Mouse (Mus musculus) heart, adult 2 months (tissue): ENCODE measurements around the gene Ankrd9. TPM values are rescaled to one million over a fixed set of nuclear protein-coding genes. Genes with fewer than 3 reads are reported as not detected.
A peak's percentile ranks its signal among the peaks of the same experiment; 100 is the strongest.

Experiments used
- DNase-seq, 2 experiments: peaks; one replicate each; pipeline ENCODE4 v3.0.0; 2021
- H3K27ac ChIP-seq: fragments of 200-600 bp; 2 replicates; pipeline ENCODE4 v1.8.1; 2022
- H3K27me3 ChIP-seq: fragments of 200-500 bp; 2 replicates; pipeline ENCODE4 v1.6.1; 2012; ENCODE audit warnings: mild to moderate bottlenecking, low read length, inconsistent platforms, mixed read lengths; ENCODE audit not compliant: control insufficient read depth, insufficient read depth
- H3K36me3 ChIP-seq: fragments of 200-500 bp; 2 replicates; pipeline ENCODE4 v1.6.1; 2012; ENCODE audit warnings: low read length, inconsistent platforms; ENCODE audit not compliant: control insufficient read depth, insufficient read depth
- H3K4me1 ChIP-seq: fragments of 200-500 bp; 2 replicates; pipeline ENCODE4 v1.6.1; 2011; ENCODE audit warnings: low read length; ENCODE audit not compliant: control insufficient read depth, insufficient read depth
- H3K4me3 ChIP-seq: fragments of 200-600 bp; 2 replicates; pipeline ENCODE4 v1.8.1; 2022
- H3K79me2 ChIP-seq: fragments of 200-500 bp; replicated peaks from 2 replicates; pipeline ENCODE4 v1.6.1; 2012; ENCODE audit warnings: mild to moderate bottlenecking, inconsistent platforms, low read length, moderate library complexity, mixed read lengths; ENCODE audit not compliant: control insufficient read depth, insufficient read depth
- H3K9ac ChIP-seq: fragments of 200-500 bp; 2 replicates; pipeline ENCODE4 v1.6.1; 2012; ENCODE audit warnings: low read depth, mild to moderate bottlenecking, control low read depth, inconsistent platforms, low read length, mixed read lengths
- CTCF ChIP-seq: fragments of 200-600 bp; IDR thresholded peaks from 2 replicates; pipeline ENCODE4 v1.8.1; 2022; ENCODE audit warnings: antibody characterized with exemption, mild to moderate bottlenecking, moderate library complexity
- EP300 ChIP-seq: fragments of 200-500 bp; IDR thresholded peaks from 2 replicates; pipeline ENCODE4 v1.6.1; 2011; ENCODE audit warnings: low read depth, low read length, control low read depth; ENCODE audit not compliant: insufficient read depth
- POLR2A ChIP-seq: fragments of 200-500 bp; IDR thresholded peaks from 2 replicates; pipeline ENCODE4 v1.6.1; 2011; ENCODE audit warnings: mild to moderate bottlenecking, low read depth, low read length, control low read depth; ENCODE audit not compliant: insufficient read depth
- WGBS: fragments of 180-500 bp; shearing (Covaris S2); methylation state at CpG from one replicate; pipeline ENCODE4 v1.1.7; 2018; 5-methylcytosine and 5-hydroxymethylcytosine counted together
- intact Hi-C: fragments of 180-260 bp; cut with DNase I; formaldehyde crosslinking; loops from one replicate; pipeline ENCODE4 v1.15.1; 2025
- polyA plus RNA-seq: library from polyadenylated mRNA; depleted of rRNA; stranded (reverse); fragments of >200 nt; gene quantifications from 2 replicates; pipeline ENCODE4 v1.2.3, GENCODE M21; 2012; rRNA removed
- total RNA-seq, 2 experiments: library from RNA; stranded (reverse); gene quantifications; 2 replicates each; pipeline ENCODE4 v1.2.3; 2021

Ankrd9 gene
- total and polyA plus RNA-seq, 3 experiments = 59.3 to 93.2 (median 84.2) TPM

DNA sequence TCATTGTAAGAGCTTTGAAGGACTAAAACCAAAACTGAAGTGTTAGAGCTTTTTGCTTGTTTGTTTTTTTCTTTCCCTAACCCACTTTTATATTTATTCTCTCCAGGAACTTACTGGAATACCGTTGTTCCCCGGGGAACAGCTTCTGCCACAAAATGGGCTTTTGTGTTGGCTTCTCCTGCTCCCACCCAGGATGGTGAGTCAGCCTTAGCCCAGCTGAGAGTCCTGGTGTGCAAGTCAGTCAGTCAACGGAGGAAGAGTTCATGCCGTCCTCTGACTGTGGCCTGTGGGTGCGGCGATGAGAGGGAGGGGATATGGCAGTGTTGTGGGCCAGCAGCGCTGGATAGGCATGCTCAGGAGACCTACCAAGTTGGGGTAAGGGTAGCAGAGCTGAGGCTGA, 32.6 kb downstream of the Ankrd9 start:
- intact Hi-C loops = no loop called here
- no peak overlapping the region for H3K27ac ChIP-seq
- no peaks in the 10 kb centered on the region for H3K79me2 ChIP-seq
- no peak overlapping the region for H3K9ac ChIP-seq
- H3K4me1 ChIP-seq = peaks cover 4% of the 10 kb centered on the region
- 77% methylated on average over 7 of the region's 7 CpGs for WGBS
- no peaks in the 10 kb centered on the region for H3K27me3 ChIP-seq
- TF ChIP-seq POLR2A = no peak
- no peak for TF ChIP-seq EP300
- TF ChIP-seq CTCF = no peak
- peaks cover 4% of the 10 kb centered on the region; the same call in 1 of the 2 replicates for H3K36me3 ChIP-seq
- DNase-seq = no peak
- no peak overlapping the region for H3K4me3 ChIP-seq

DNA sequence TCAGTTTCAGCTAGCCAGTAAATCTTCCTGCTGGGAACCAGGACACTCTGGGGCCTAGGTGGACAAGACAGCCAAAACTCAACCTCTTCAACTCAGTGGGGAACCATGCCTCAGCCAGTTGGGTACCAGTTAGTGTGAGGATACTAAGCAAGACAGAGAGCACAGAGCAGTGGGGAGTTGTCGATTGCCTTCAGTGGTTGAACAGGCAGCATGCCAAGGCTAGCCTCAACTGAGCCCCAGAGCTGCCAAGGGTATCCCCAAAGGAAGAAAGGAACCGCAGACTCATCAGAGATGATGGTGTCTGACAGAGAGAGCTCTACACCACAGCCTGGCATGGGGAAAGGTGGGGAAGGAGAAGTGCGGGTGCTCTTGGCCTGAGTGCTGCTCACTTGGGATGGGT, 38.0 kb downstream of the Ankrd9 start:
- intact Hi-C loops = no loop called here
- no peak overlapping the region for H3K9ac ChIP-seq
- H3K27ac ChIP-seq = no peak overlapping the region
- WGBS = 81% methylated on average over 3 of the region's 3 CpGs
- no peaks in the 10 kb centered on the region for H3K27me3 ChIP-seq
- H3K36me3 ChIP-seq = no peaks in the 10 kb centered on the region
- TF ChIP-seq POLR2A (no peak), CTCF (no peak), EP300 (no peak)
- no peaks in the 10 kb centered on the region for H3K4me1 ChIP-seq
- DNase-seq = no peak
- H3K79me2 ChIP-seq = no peaks in the 10 kb centered on the region
- no peak overlapping the region for H3K4me3 ChIP-seq

DNA sequence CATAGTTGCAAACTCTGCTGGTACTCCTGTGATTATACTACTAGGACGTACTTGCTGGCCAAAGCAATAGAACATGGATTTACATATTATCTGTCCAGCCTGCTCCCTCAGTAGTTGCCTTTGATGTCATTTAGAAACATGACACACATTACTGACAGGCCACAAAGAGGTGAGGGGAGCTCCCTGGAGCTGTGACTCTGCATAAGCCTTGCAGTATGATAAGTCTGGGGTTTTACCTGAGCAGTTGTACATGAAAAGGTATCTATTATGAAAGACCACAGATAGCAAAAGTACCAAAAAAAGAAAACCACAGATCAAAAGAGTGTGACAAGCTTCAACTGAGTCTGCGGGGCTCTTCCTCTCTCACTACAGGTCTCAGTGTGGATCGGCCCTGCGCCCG, 39.5 kb downstream of the Ankrd9 start:
- H3K36me3 ChIP-seq = no peaks in the 10 kb centered on the region
- WGBS = 97% methylated on average over 5 of the region's 5 CpGs
- DNase-seq = no peak
- no peaks in the 10 kb centered on the region for H3K4me1 ChIP-seq
- intact Hi-C loops = no loop called here
- no peak overlapping the region for H3K27ac ChIP-seq
- TF ChIP-seq CTCF (no peak), POLR2A (no peak), EP300 (no peak)
- no peaks in the 10 kb centered on the region for H3K27me3 ChIP-seq
- H3K4me3 ChIP-seq = no peak overlapping the region
- H3K9ac ChIP-seq = no peak overlapping the region
- no peaks in the 10 kb centered on the region for H3K79me2 ChIP-seq

DNA sequence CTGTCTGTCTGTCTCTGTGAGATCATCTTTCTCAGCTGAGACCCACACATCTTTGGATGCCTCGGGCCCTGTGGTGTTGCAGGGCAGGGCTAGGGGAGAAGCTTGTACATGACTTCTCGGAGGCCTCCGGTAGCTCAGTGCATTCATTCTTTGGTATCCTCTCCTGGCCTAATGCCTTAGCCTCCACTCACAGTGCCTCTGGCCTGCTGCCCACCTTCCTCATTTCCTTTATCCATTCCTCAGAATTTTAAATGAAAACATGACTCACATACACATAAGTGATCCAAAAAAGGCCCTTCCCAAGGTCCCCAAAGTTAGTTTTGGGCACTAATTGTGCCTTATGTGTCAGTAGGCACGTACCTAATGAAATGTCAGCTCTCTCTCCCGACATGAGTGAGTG, 41.3 kb downstream of the Ankrd9 start:
- Histone ChIP-seq H3K4me1 (no peaks in the 10 kb centered on the region), H3K9ac (no peak overlapping the region), H3K36me3 (no peaks in the 10 kb centered on the region), H3K27me3 (no peaks in the 10 kb centered on the region), H3K79me2 (no peaks in the 10 kb centered on the region), H3K27ac (no peak overlapping the region), H3K4me3 (no peak overlapping the region)
- no peak for DNase-seq
- intact Hi-C loops = no loop called here
- TF ChIP-seq EP300 (no peak), CTCF (no peak), POLR2A (no peak)
- WGBS = 71% methylated on average over 5 of the region's 5 CpGs

DNA sequence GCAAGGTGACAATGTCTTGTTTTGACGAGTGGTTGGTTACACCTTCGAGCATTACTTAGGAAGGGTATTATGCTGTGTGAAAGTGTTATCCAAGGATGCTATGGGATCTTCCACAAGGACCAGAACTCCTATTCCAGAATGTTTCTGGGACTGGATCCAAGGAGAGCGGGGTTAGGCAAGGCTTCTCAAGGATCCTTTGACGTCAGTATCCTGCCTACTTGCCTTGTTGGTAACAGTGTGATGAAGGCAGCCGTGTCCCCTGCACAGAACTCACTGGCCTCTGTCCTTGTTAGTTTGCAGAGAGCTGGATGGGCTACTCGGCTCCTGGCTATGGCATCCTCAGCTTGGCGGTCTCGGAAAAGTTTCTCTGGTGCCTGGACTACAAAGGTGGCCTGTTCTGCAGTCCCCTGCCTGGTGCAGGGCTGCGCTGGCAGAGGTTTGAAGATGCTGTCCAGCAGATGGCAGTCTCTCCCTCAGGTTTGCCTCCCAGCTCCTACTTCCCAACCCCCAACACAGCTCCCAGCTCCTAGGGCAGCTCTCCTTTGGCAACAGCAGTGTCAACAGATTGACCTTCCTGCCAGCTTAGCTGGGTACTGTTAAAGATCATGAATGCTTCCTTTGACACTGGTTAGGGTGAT, 42.7 kb downstream of the Ankrd9 start:
- Histone ChIP-seq H3K27me3 (no peaks in the 10 kb centered on the region), H3K9ac (no peak overlapping the region), H3K4me1 (no peaks in the 10 kb centered on the region), H3K36me3 (no peaks in the 10 kb centered on the region), H3K4me3 (no peak overlapping the region), H3K79me2 (no peaks in the 10 kb centered on the region), H3K27ac (peak overlapping the region; percentile 57)
- TF ChIP-seq CTCF = peak; percentile 94
- peak; percentile 93 for TF ChIP-seq EP300
- TF ChIP-seq POLR2A = no peak
- intact Hi-C loops = loop anchor here (1.0 kb wide), 1 partner anchor 56 kb away; no protein-coding TSS in a partner anchor
- 59% methylated on average over 9 of the region's 9 CpGs for WGBS
- peak; percentile 78 to 81 for DNase-seq

DNA sequence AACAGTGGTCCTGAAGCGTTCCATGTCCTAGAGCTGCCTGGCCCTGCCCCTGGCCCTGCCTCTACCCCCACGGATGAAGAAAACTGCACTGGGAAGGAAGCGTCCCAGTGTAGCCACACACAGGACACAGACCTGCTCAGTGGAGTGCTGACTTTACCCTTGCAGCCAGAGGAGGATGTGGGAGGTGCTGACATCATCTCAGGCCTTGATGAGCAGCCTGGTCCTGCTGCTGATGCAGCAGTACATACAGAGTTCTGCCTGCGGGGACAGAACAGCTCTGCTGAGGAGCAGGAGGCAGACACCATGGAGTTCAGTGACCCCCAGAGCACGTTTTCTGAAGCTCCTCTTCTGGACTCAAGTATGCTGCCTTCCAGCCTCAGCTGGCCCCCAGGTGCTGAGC, 46.0 kb downstream of the Ankrd9 start:
- DNase-seq = peak in 1 of 2 experiments; percentile 14
- 47% methylated on average over 5 of the region's 5 CpGs for WGBS
- Histone ChIP-seq H3K27ac (no peak overlapping the region), H3K4me1 (no peaks in the 10 kb centered on the region), H3K79me2 (no peaks in the 10 kb centered on the region), H3K4me3 (no peak overlapping the region), H3K9ac (no peak overlapping the region), H3K36me3 (no peaks in the 10 kb centered on the region), H3K27me3 (no peaks in the 10 kb centered on the region)
- no peak for TF ChIP-seq EP300
- no peak for TF ChIP-seq POLR2A
- no peak for TF ChIP-seq CTCF
- intact Hi-C loops = no loop called here

Other genes with a start within 250 kb of the Ankrd9 start
- gene Wdr20, start 241.1 kb downstream of the Ankrd9 start, total RNA-seq = 10 to 100 TPM; 28.6 to 30.9 TPM
- 14.5 and 20.1 TPM in 2 replicates for gene Wdr20, start 241.1 kb downstream of the Ankrd9 start, polyA plus RNA-seq
- gene Mok, start 138.1 kb downstream of the Ankrd9 start, total RNA-seq = under 1 TPM; 0.36 to 0.86 TPM
- 0.82 and 1.1 TPM in 2 replicates for gene Mok, start 138.1 kb downstream of the Ankrd9 start, polyA plus RNA-seq
- 10 to 100 TPM in 1 of 2 experiments, 1 to 10 TPM in 1; 9.1 to 10.3 TPM for gene Zfp839, start 128.8 kb downstream of the Ankrd9 start, total RNA-seq
- gene Zfp839, start 128.8 kb downstream of the Ankrd9 start, polyA plus RNA-seq = 4.8 and 8.2 TPM in 2 replicates
- gene Cinp, start 89.9 kb downstream of the Ankrd9 start, total RNA-seq = 10 to 100 TPM; 27.3 to 31.1 TPM
- gene Cinp, start 89.9 kb downstream of the Ankrd9 start, polyA plus RNA-seq = 27.1 and 30.1 TPM in 2 replicates
- gene Tecpr2, start 89.8 kb downstream of the Ankrd9 start, total RNA-seq = 1 to 10 TPM; 5.1 to 5.2 TPM
- 3.6 and 5.9 TPM in 2 replicates for gene Tecpr2, start 89.8 kb downstream of the Ankrd9 start, polyA plus RNA-seq
- gene Rcor1, start 60.3 kb upstream of the Ankrd9 start, total RNA-seq = 10 to 100 TPM; 13.9 to 14.8 TPM
- 5.9 and 9.9 TPM in 2 replicates for gene Rcor1, start 60.3 kb upstream of the Ankrd9 start, polyA plus RNA-seq
- 10 to 100 TPM; 12.4 to 13.9 TPM for gene Traf3, start 187.3 kb upstream of the Ankrd9 start, total RNA-seq
- gene Traf3, start 187.3 kb upstream of the Ankrd9 start, polyA plus RNA-seq = 11.8 and 14.2 TPM in 2 replicates
- gene 4930595D18Rik, start 205.5 kb upstream of the Ankrd9 start, total RNA-seq = not detected
- gene 4930595D18Rik, start 205.5 kb upstream of the Ankrd9 start, polyA plus RNA-seq = not detected in 2 replicates